Mouse (Mus musculus) kidney, embryonic 16.5 days (tissue): ENCODE data around the gene Nin. TPM values are rescaled to one million over a fixed set of nuclear protein-coding genes. Genes with fewer than 3 reads are reported as not detected.

Source experiments
- ATAC-seq: fragments of 200-750 bp; cut with Nextera tagmentation; 2 replicates; pipeline ENCODE4 v1.8.0; 2017; ENCODE audit warnings: moderate TSS enrichment; ENCODE audit not compliant: low FRiP score, low TSS enrichment
- H3K27ac ChIP-seq: fragments of 300-500 bp; sonication (generic); 2 replicates; pipeline ENCODE4 v1.5.1; 2014; ENCODE audit warnings: low read length
- H3K27me3 ChIP-seq: fragments of 300-500 bp; sonication (generic); 2 replicates; pipeline ENCODE4 v1.6.1; 2014; ENCODE audit warnings: low read length, control low read depth, mixed read lengths; ENCODE audit not compliant: insufficient read depth
- H3K36me3 ChIP-seq: fragments of 300-500 bp; sonication (generic); 2 replicates; pipeline ENCODE4 v1.6.1; 2014; ENCODE audit warnings: low read length, control low read depth, mixed read lengths; ENCODE audit not compliant: insufficient read depth
- H3K4me1 ChIP-seq: fragments of 300-500 bp; sonication (generic); 2 replicates; pipeline ENCODE4 v1.6.1; 2014; ENCODE audit warnings: low read length, control low read depth, mixed read lengths; ENCODE audit not compliant: insufficient read depth
- H3K4me2 ChIP-seq: fragments of 300-500 bp; sonication (generic); replicated peaks from 2 replicates; pipeline ENCODE4 v1.6.1; 2014; ENCODE audit warnings: low read depth, low read length
- H3K4me3 ChIP-seq: fragments of 300-500 bp; sonication (generic); 2 replicates; pipeline ENCODE4 v1.5.1; 2014; ENCODE audit warnings: mild to moderate bottlenecking, low read length
- H3K9ac ChIP-seq: fragments of 300-500 bp; sonication (generic); replicated peaks from 2 replicates; pipeline ENCODE4 v1.6.1; 2014; ENCODE audit warnings: low read length
- H3K9me3 ChIP-seq: fragments of 300-500 bp; sonication (generic); 2 replicates; pipeline ENCODE4 v1.6.1; 2016; ENCODE audit warnings: low read length, control low read depth
- WGBS: fragments of 180-500 bp; shearing (Covaris S2); extraction: QIAGEN DNeasy Blood & Tissue Kit; methylation state at CpG from one replicate; pipeline ENCODE4 v1.1.7; 2014; 5-methylcytosine and 5-hydroxymethylcytosine counted together
- polyA plus RNA-seq: library from polyadenylated mRNA; unstranded; fragments of >200 nt; fragmentation: Nextera tagmentation; extraction: Ambion mirVana; gene quantifications from 2 replicates; pipeline ENCODE4 v1.2.1, GENCODE M21; 2015

The Nin gene
- polyA plus RNA-seq, 1 experiment from 2014 or later: 12.0 TPM

DNA sequence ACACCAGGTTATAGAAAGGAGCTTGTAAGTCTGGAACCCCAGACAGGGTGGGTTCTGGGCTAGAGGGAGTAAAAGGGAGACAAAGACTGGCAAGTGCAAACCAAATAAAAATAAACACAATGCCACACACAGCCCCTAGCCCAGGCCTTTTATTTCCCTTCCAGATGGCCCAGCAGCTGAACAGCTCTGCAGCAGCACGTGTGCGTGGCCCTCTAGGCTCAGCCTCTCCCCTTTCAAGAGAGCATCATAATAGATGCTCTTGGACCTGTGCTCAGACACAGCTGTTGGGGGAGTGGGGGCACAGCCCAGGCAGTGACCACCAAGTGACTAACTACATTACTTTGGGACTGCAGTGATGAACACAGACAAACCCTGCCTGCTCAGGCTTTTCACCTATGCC is 5.4 kb downstream of the Nin start:
- H3K27ac ChIP-seq: no peak overlapping the region
- peaks cover 55% of the 10 kb centered on the region for H3K4me1 ChIP-seq
- no peaks in the 10 kb centered on the region for H3K27me3 ChIP-seq
- H3K9me3 ChIP-seq: no peaks in the 10 kb centered on the region
- H3K9ac ChIP-seq: no peak overlapping the region
- H3K4me2 ChIP-seq: no peak overlapping the region
- no peak for ATAC-seq
- no peak overlapping the region for H3K4me3 ChIP-seq
- 49% methylated on average over 2 of the region's 2 CpGs for WGBS
- H3K36me3 ChIP-seq: no peaks in the 10 kb centered on the region

DNA sequence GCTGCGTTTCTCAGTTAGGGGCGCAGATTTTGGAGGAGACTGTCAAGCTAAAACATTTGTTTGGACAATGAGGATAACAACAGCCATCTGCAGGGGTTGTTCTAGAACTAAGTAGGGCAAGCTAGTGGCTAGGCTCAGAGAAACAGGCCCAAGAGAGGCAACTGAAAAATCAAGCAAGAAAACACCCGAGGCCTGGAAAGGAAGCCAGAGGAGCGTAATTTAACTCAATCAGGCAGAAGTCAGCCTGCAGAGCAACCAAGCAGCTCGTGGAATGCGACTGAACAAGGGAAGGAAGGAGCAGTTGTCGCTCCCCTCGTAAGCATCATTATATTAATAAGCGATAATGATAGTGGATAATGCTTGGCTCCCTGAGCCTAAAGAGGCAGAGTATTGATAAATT is 7.0 kb downstream of the Nin start:
- no peak overlapping the region for H3K4me2 ChIP-seq
- peak overlapping the region; percentile 14 for H3K27ac ChIP-seq
- H3K4me3 ChIP-seq: no peak overlapping the region
- no peaks in the 10 kb centered on the region for H3K27me3 ChIP-seq
- no peaks in the 10 kb centered on the region for H3K9me3 ChIP-seq
- WGBS: 42% methylated on average over 9 of the region's 9 CpGs
- peaks cover 2% of the 10 kb centered on the region; the same call in 1 of the 2 replicates for H3K36me3 ChIP-seq
- H3K9ac ChIP-seq: no peak overlapping the region
- peaks cover 49% of the 10 kb centered on the region for H3K4me1 ChIP-seq
- ATAC-seq: no peak

DNA sequence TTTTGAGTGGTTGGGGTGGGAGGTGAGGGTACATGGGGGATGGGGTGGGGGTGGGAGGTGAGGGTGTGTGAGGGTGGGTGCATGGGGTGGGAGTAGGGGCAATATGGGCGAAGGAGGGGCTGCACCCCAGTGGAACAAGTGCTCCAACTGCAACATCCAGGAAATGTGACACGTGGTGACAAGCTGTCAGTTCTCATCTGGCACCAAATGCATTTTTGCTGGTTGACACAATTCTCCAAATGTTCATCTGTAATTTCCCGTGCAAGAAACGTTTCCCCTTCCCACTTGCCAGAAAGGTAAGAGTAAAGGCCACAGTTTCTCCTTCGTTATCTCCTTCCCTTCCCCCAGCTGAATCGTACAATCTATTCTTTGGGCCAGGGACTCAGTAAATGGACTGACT is 7.6 kb downstream of the Nin start:
- no peaks in the 10 kb centered on the region for H3K27me3 ChIP-seq
- WGBS: 67% methylated on average over 6 of the region's 6 CpGs
- H3K36me3 ChIP-seq: peaks cover 5% of the 10 kb centered on the region; the same call in 1 of the 2 replicates
- H3K9me3 ChIP-seq: no peaks in the 10 kb centered on the region
- H3K4me3 ChIP-seq: no peak overlapping the region
- ATAC-seq: no peak
- no peak overlapping the region for H3K27ac ChIP-seq
- H3K4me1 ChIP-seq: peaks cover 49% of the 10 kb centered on the region
- no peak overlapping the region for H3K9ac ChIP-seq
- no peak overlapping the region for H3K4me2 ChIP-seq

DNA sequence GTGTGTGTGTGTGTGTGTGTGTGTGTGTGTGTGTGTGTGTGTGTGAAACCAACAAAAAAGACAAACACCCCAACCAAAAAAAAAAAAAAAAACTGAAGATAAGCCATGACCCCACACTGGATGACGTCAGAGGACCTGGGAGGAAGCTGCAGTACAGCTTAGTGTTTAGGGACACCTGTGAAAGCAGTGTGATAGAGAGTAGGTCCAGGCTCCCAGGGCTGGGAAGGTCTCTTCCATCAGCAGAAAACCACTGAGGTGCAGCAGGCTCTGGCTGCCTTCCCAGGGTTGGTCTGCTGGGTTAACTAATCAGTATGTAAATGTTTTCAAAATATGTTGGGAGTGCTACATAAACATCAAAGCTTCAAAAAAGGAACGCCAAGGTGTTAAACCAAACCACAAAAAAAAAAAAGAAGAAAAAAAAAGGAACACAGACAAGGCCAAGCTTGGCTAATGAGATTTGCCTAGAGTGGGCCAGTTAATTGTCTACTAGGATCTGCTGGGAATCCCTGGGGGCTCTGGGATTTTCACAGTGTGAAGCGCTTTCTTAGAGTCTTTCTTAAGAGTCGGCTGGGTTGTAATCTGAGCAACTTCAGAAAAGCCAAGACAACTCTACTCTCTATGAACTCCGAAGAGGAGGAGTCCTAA is 8.6 kb downstream of the Nin start:
- H3K27ac ChIP-seq: peak overlapping the region; percentile 72
- ATAC-seq: peak; percentile 77; the same call in 1 of the 2 replicates
- H3K4me3 ChIP-seq: no peak overlapping the region
- peaks cover 9% of the 10 kb centered on the region; the same call in 1 of the 2 replicates for H3K36me3 ChIP-seq
- no peaks in the 10 kb centered on the region for H3K9me3 ChIP-seq
- no peak overlapping the region for H3K4me2 ChIP-seq
- no peak overlapping the region for H3K9ac ChIP-seq
- WGBS: 24% methylated on average over 5 of the region's 5 CpGs
- H3K4me1 ChIP-seq: peaks cover 40% of the 10 kb centered on the region
- no peaks in the 10 kb centered on the region for H3K27me3 ChIP-seq

DNA sequence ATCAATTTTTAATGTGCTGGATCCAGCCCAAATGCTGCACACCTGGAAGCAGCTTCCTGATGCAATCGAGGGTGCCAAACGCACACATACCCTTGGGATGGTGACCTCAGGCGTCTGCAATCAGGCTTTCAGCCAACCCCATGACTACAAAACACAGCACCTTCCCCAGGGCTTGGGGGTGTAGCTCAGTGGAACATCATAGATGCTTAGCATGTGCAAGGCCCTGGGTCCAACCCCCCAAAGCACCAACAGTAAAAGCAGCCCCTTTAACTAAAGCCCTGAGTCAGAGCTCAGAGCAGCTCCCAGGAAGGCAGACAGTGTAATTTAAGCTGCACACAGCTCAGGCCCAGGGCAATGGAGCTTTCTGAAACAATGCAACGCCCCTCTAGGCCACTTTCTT is 9.3 kb downstream of the Nin start:
- Histone ChIP-seq H3K27ac (peak overlapping the region; percentile 27; the same call in 1 of the 2 replicates), H3K4me2 (no peak overlapping the region), H3K36me3 (peaks cover 9% of the 10 kb centered on the region; the same call in 1 of the 2 replicates), H3K4me1 (peaks cover 37% of the 10 kb centered on the region), H3K4me3 (no peak overlapping the region), H3K9ac (no peak overlapping the region; the same call in 1 of the 2 replicates), H3K27me3 (no peaks in the 10 kb centered on the region), H3K9me3 (no peaks in the 10 kb centered on the region)
- ATAC-seq: peak; percentile 75
- WGBS: 47% methylated on average over 4 of the region's 4 CpGs

DNA sequence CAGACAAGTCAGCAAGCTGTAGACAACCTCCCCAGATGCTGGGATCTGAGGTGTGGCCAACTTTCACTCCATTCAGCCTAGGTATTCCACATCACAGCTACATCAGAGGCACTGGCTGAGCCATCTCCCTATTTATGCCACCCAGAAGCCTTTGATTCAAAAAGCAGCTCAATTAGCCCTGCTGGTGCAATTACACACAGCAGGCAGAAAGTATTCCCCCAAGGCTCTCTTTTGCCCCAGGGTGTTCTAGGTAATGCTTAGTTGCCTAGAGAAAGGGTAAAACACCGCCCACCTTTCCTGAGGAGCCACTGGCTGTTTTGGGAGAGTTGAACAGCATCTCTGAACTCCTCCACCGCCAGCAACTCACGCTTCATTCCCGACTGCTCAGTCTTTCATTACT is 10.3 kb downstream of the Nin start:
- no peak overlapping the region for H3K9ac ChIP-seq
- H3K4me2 ChIP-seq: no peak overlapping the region
- H3K27me3 ChIP-seq: no peaks in the 10 kb centered on the region
- peaks cover 9% of the 10 kb centered on the region; the same call in 1 of the 2 replicates for H3K36me3 ChIP-seq
- 86% methylated on average over 4 of the region's 4 CpGs for WGBS
- no peaks in the 10 kb centered on the region for H3K9me3 ChIP-seq
- H3K27ac ChIP-seq: no peak overlapping the region
- ATAC-seq: no peak
- H3K4me1 ChIP-seq: peaks cover 32% of the 10 kb centered on the region
- H3K4me3 ChIP-seq: no peak overlapping the region

DNA sequence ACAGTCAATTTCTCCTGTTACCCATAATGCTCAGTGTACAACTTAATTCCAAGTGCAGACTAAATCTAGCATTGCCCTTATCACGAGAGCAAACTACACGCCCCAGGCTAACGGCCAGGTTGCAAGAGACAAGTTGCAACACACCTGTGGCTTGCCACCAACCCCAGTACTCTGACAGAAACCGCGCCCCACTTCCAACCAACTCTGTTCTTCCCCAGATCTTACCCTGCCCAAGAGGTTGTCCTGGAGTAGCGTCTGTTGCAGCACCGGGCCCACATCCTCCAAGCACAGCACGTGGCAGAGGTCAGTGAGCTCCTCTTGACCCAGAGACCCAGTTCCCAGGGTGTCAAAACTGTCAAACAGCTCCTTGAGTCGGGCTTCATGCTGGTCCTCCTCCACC is 11.1 kb downstream of the Nin start:
- no peak overlapping the region for H3K4me2 ChIP-seq
- peaks cover 28% of the 10 kb centered on the region for H3K4me1 ChIP-seq
- peaks cover 9% of the 10 kb centered on the region; the same call in 1 of the 2 replicates for H3K36me3 ChIP-seq
- no peaks in the 10 kb centered on the region for H3K27me3 ChIP-seq
- ATAC-seq: no peak
- H3K9me3 ChIP-seq: no peaks in the 10 kb centered on the region
- no peak overlapping the region for H3K4me3 ChIP-seq
- no peak overlapping the region for H3K27ac ChIP-seq
- H3K9ac ChIP-seq: no peak overlapping the region
- WGBS: 86% methylated on average over 9 of the region's 9 CpGs

DNA sequence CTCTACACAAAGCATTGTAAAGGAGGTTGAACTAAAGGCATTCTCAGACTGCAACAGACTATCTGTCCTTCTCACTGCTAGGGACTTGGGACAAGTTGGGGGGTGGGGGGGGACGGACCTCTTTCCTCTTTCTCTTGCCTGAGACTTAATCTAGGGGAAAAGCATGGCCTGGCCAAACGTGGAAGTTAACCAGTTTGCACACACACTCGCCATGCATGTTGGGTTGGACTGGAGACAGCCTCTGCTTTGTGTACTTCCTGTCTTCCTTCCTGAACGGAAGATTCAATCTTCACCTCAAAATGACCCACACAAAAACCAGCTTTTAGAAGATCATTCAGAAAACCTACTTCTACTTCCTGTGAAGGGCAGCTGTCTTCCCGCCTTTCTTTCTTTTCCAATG is 11.7 kb downstream of the Nin start:
- Histone ChIP-seq H3K36me3 (peaks cover 9% of the 10 kb centered on the region; the same call in 1 of the 2 replicates), H3K27ac (no peak overlapping the region), H3K4me3 (no peak overlapping the region), H3K4me2 (no peak overlapping the region), H3K9me3 (no peaks in the 10 kb centered on the region), H3K4me1 (peaks cover 27% of the 10 kb centered on the region), H3K27me3 (no peaks in the 10 kb centered on the region), H3K9ac (no peak overlapping the region)
- no peak for ATAC-seq
- WGBS: 66% methylated on average over 5 of the region's 5 CpGs

DNA sequence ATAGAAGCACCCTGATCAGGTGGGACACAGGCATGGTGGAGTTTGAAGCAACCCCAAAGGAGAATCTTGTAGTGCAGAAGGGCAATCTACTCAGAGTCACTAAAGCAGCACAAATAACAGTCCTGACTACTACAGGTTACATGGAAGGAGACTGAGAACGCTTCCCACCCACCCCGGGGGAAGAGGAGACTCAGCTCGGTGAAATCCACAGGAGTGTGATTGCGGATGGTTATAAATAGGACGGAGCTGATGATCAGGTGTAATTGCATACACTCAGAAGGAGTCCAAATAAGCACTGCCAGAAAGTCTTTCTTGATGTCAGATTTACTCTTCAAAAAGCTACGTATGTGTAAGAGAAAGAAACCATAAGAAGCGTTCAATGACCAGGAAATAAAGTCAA is 15.6 kb downstream of the Nin start:
- 85% methylated on average over 7 of the region's 7 CpGs for WGBS
- Histone ChIP-seq H3K27me3 (no peaks in the 10 kb centered on the region), H3K4me2 (no peak overlapping the region), H3K36me3 (peaks cover 9% of the 10 kb centered on the region; the same call in 1 of the 2 replicates), H3K27ac (no peak overlapping the region), H3K9me3 (no peaks in the 10 kb centered on the region), H3K9ac (no peak overlapping the region), H3K4me1 (peaks cover 13% of the 10 kb centered on the region; the same call in 1 of the 2 replicates), H3K4me3 (no peak overlapping the region)
- no peak for ATAC-seq

DNA sequence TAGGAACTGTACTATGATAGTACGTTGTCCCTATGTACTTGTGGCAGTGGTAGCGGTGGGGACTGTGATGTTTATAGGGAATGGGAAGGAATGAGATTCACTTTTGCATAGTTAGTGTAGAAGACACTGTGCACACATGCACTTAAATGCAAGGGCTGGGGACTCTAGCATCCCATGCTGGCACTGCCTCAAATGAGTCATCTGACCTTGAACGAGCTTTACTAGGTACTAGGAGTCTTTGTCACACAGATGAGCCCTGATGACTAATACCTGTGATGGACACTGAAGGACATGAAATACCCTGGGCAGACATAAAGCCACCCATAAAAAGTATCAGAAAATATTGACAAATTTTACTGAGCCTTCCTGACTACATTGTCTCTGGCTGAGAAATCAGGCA is 16.2 kb downstream of the Nin start:
- Histone ChIP-seq H3K27me3 (no peaks in the 10 kb centered on the region), H3K4me2 (no peak overlapping the region), H3K9ac (no peak overlapping the region), H3K36me3 (peaks cover 9% of the 10 kb centered on the region; the same call in 1 of the 2 replicates), H3K27ac (no peak overlapping the region), H3K4me1 (peaks cover 14% of the 10 kb centered on the region; the same call in 1 of the 2 replicates), H3K9me3 (no peaks in the 10 kb centered on the region), H3K4me3 (no peak overlapping the region)
- 77% methylated on average over 3 of the region's 3 CpGs for WGBS
- no peak for ATAC-seq
